Mouse (Mus musculus) hindbrain, embryonic 14.5 days (tissue): Measurements from ENCODE around the gene Gm21974. TPM values are rescaled to one million over a fixed set of nuclear protein-coding genes. Genes with fewer than 3 reads are reported as not detected.
A peak's percentile ranks its signal among the peaks of the same experiment; 100 is the strongest.

Source experiments
- ATAC-seq: fragments of 200-750 bp; cut with Nextera tagmentation; 2 replicates; pipeline ENCODE4 v1.8.0; 2017; ENCODE audit warnings: moderate number of reproducible peaks, mild to moderate bottlenecking, moderate TSS enrichment, moderate library complexity; ENCODE audit not compliant: low FRiP score
- DNase-seq: peaks from one replicate; pipeline ENCODE4 v3.0.0-alpha.2; 2015; ENCODE audit warnings: low spot score
- H3K27ac ChIP-seq: fragments of 300-500 bp; sonication (generic); 2 replicates; pipeline ENCODE4 v1.5.1; 2014; ENCODE audit warnings: mild to moderate bottlenecking, moderate library complexity
- H3K27me3 ChIP-seq: fragments of 300-500 bp; sonication (generic); 2 replicates; pipeline ENCODE4 v1.6.1; 2014; ENCODE audit warnings: mild to moderate bottlenecking, low read length, mixed read lengths; ENCODE audit not compliant: control insufficient read depth, insufficient read depth
- H3K36me3 ChIP-seq: fragments of 300-500 bp; sonication (generic); replicated peaks from 2 replicates; pipeline ENCODE4 v1.6.1; 2014; ENCODE audit not compliant: control insufficient read depth, insufficient read depth
- H3K4me1 ChIP-seq: fragments of 300-500 bp; sonication (generic); replicated peaks from 2 replicates; pipeline ENCODE4 v1.6.1; 2014; ENCODE audit warnings: antibody characterized with exemption, low read length, mixed read lengths; ENCODE audit not compliant: control insufficient read depth, insufficient read depth
- H3K4me2 ChIP-seq: fragments of 300-500 bp; sonication (generic); replicated peaks from 2 replicates; pipeline ENCODE4 v1.6.1; 2014; ENCODE audit warnings: mild to moderate bottlenecking, moderate library complexity
- H3K4me3 ChIP-seq: fragments of 300-500 bp; sonication (generic); replicated peaks from 2 replicates; pipeline ENCODE4 v1.5.1; 2014; ENCODE audit warnings: mild to moderate bottlenecking, low read length
- H3K9ac ChIP-seq: fragments of 300-500 bp; sonication (generic); 2 replicates; pipeline ENCODE4 v1.6.1; 2014
- H3K9me3 ChIP-seq: fragments of 300-500 bp; sonication (generic); 2 replicates; pipeline ENCODE4 v1.6.1; 2016; ENCODE audit warnings: low read length; ENCODE audit not compliant: control insufficient read depth
- WGBS: fragments of 180-500 bp; shearing (Covaris S2); extraction: QIAGEN DNeasy Blood & Tissue Kit; methylation state at CpG from one replicate; pipeline ENCODE4 v1.1.7; 2014; 5-methylcytosine and 5-hydroxymethylcytosine counted together
- polyA plus RNA-seq: library from polyadenylated mRNA; unstranded; fragments of >200 nt; fragmentation: Nextera tagmentation; extraction: Ambion mirVana; gene quantifications from 2 replicates; pipeline ENCODE4 v1.2.1, GENCODE M21; 2014

Gene Gm21974
- polyA plus RNA-seq, 1 experiment from 2014 or later = not detected

- DNase-seq (no peak), ATAC-seq (no peak)
- Histone ChIP-seq H3K9ac (no peak overlapping the region), H3K4me3 (no peak overlapping the region), H3K27ac (no peak overlapping the region), H3K27me3 (no peaks in the 10 kb centered on the region), H3K4me2 (no peak overlapping the region), H3K36me3 (peaks cover 75% of the 10 kb centered on the region), H3K4me1 (no peaks in the 10 kb centered on the region), H3K9me3 (no peaks in the 10 kb centered on the region)
- 85% methylated on average over 6 of the region's 6 CpGs for WGBS
These were observed 27.4 kb upstream of the Gm21974 start for GRCm38 (mm10) chr7:127922451-127923275.

GRCm38 (mm10) chr7:127921516-127921915 is 26.3 kb upstream of the Gm21974 start:
- DNase-seq = no peak
- Histone ChIP-seq H3K4me2 (no peak overlapping the region), H3K9me3 (no peaks in the 10 kb centered on the region), H3K4me1 (no peaks in the 10 kb centered on the region), H3K9ac (no peak overlapping the region), H3K36me3 (peaks cover 82% of the 10 kb centered on the region), H3K27ac (no peak overlapping the region), H3K27me3 (no peaks in the 10 kb centered on the region), H3K4me3 (no peak overlapping the region)
- ATAC-seq = no peak
- 64% methylated on average over 8 of the region's 8 CpGs for WGBS

DNA sequence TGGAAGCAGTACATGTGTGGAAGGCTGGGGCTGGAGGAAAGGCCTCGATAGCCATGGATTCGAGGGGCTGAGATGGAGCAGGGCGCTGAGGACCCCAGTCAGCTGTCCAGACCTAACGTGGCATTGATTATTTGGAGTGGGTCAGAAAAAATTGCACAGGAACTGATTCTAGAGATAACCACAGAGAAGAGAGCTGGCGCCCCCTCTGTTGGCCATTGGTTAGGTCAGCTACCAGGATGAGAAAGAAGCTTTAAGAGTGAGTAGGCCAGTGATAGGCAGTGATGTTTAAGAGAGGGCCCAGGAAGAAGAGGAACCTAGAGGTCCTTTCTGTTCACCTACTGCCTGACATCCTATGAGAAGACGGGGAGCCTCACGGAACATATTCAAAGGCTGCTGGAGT is 24.0 kb upstream of the Gm21974 start:
- H3K9me3 ChIP-seq = no peaks in the 10 kb centered on the region
- H3K36me3 ChIP-seq = peaks cover 73% of the 10 kb centered on the region
- ATAC-seq (no peak), DNase-seq (no peak)
- no peaks in the 10 kb centered on the region for H3K27me3 ChIP-seq
- WGBS = 77% methylated on average over 7 of the region's 7 CpGs
- H3K4me3 ChIP-seq = no peak overlapping the region
- H3K4me2 ChIP-seq = no peak overlapping the region
- H3K4me1 ChIP-seq = no peaks in the 10 kb centered on the region
- H3K27ac ChIP-seq = no peak overlapping the region
- no peak overlapping the region for H3K9ac ChIP-seq

- H3K9me3 ChIP-seq = no peaks in the 10 kb centered on the region
- H3K9ac ChIP-seq = no peak overlapping the region
- H3K4me1 ChIP-seq = peaks cover under 1% of the 10 kb centered on the region; the same call in 1 of the 2 replicates
- ATAC-seq (no peak), DNase-seq (no peak)
- 58% methylated on average over 3 of the region's 3 CpGs for WGBS
- H3K36me3 ChIP-seq = peaks cover 63% of the 10 kb centered on the region
- H3K27me3 ChIP-seq = no peaks in the 10 kb centered on the region
- no peak overlapping the region for H3K4me3 ChIP-seq
- no peak overlapping the region for H3K4me2 ChIP-seq
- H3K27ac ChIP-seq = no peak overlapping the region
These were observed 22.9 kb upstream of the Gm21974 start for GRCm38 (mm10) chr7:127918203-127918602.

DNA sequence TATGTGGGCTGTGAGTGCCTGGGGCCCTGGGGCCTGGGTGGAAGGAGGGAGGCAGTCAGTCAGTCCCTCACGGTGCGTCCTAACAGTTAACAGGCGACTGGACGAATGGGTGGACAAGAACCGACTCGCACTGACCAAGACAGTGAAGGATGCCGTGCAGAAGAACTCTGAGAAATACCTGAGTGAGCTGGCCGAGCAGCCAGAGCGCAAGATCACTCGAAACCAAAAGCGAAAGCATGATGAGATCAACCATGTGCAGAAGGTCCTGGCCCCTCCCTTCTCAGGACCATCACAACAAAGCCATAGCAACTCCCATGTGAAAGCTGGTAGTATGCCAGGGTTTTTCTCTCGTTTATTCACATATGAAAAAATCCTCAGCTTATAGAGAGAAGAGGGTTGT is 20.0 kb upstream of the Gm21974 start:
- WGBS = 96% methylated on average over 12 of the region's 12 CpGs
- Histone ChIP-seq H3K4me2 (no peak overlapping the region), H3K9ac (no peak overlapping the region), H3K36me3 (peaks cover 40% of the 10 kb centered on the region), H3K4me1 (peaks cover 9% of the 10 kb centered on the region), H3K27ac (no peak overlapping the region), H3K9me3 (no peaks in the 10 kb centered on the region), H3K4me3 (no peak overlapping the region), H3K27me3 (no peaks in the 10 kb centered on the region)
- ATAC-seq (no peak), DNase-seq (no peak)

- Histone ChIP-seq H3K4me3 (peak overlapping the region; percentile 71), H3K9ac (peak overlapping the region; percentile 72), H3K36me3 (peaks cover 39% of the 10 kb centered on the region), H3K4me2 (peak overlapping the region; percentile 79), H3K9me3 (no peaks in the 10 kb centered on the region), H3K27ac (no peak overlapping the region; the same call in 1 of the 2 replicates), H3K27me3 (no peaks in the 10 kb centered on the region), H3K4me1 (peaks cover 9% of the 10 kb centered on the region)
- DNase-seq (no peak), ATAC-seq (no peak)
- 26% methylated on average over 4 of the region's 4 CpGs for WGBS
These were observed 17.7 kb upstream of the Gm21974 start for GRCm38 (mm10) chr7:127912938-127913337.

DNA sequence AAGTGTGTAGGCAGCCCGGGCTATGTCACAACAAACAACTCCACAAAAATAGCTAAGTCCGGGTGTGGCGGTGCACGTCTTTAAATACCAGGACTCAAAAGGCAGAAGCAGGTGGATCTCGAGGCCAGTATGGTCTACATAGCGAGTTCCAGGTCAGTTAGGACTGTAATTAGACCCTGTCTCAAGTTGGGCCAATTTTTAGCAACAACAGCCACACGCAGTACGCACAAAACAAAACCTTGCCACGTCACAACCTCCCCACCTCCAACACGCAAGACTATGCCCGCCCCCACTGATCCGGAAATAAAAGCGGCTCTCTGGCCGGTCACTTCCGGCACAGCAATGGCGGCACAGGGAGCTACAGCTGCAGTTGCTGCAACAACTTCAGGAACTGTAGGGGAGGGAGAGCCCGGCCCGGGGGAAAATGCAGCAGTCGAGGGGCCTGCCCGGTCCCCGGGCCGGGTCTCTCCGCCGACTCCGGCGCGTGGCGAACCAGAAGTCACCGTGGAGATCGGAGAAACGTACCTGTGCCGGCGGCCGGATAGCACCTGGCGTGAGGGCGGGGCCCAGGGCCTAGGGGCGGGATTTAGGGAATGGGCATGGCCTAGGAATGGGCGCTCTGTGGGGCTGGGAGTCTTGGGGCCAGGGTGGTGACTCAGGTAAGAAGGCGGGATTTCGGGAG is 17.1 kb upstream of the Gm21974 start, which contains the start of gene Kat8:
Gene Kat8 (plus strand): TSS at position 327 of the 682 bp plus-strand sequence.
- WGBS = 1% methylated on average over 40 of the region's 40 CpGs
- peak; percentile 95 for DNase-seq

DNA sequence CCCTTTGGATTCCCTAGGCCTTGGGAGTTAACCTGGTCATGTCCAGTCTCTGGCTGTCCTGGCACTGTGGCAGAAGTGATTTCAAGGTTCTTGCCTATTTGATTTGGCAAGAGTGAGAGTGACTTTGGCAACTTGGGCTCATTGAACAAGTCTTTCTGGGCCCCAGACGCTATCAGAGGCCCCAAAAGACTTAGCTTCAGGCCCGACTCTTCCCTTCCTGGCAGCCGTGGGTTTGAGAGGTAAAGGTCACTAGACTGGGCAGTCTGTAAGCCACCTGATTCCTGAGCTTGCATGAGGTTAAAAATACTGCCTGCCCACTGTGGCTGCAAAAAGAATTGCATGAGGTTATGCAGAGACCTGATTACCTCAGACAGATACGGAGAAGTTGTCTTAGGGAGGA is 13.4 kb upstream of the Gm21974 start:
- Histone ChIP-seq H3K27ac (no peak overlapping the region), H3K9ac (no peak overlapping the region), H3K36me3 (peaks cover 32% of the 10 kb centered on the region), H3K9me3 (no peaks in the 10 kb centered on the region), H3K4me2 (no peak overlapping the region), H3K4me3 (no peak overlapping the region), H3K27me3 (no peaks in the 10 kb centered on the region), H3K4me1 (peaks cover 17% of the 10 kb centered on the region)
- DNase-seq = no peak
- WGBS = 94% methylated on average over 4 of the region's 4 CpGs
- ATAC-seq = no peak

More for the DNA sequence above, 17.1 kb upstream of the Gm21974 start, which contains the start of gene Kat8:
- Histone ChIP-seq H3K36me3 (peaks cover 40% of the 10 kb centered on the region), H3K27me3 (no peaks in the 10 kb centered on the region), H3K9ac (peak within 1 kb of the TSS; percentile 72), H3K9me3 (no peaks in the 10 kb centered on the region), H3K4me1 (peaks cover 9% of the 10 kb centered on the region), H3K4me3 (peak within 1 kb of the TSS; percentile 71), H3K27ac (peak within 1 kb of the TSS; percentile 87), H3K4me2 (peak within 1 kb of the TSS; percentile 79)
- ATAC-seq = peak; percentile 96

DNA sequence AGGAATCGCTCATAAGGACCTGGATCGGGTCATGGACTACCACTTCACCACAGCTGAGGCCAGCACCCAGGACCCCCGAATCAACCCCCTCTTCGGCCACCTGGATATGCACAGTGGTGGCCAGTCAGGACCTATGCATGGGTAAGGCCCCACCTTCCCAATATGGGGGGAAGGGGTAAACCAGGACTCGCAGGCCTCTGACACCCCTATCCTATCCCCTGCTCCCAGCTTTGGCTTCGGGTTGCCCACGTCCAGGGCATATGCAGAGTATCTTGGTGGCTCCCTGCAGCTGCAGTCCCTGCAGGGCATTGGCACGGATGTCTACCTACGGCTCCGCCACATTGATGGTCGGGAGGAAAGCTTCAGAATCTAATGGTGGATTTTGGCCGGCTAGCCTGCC is 12.7 kb upstream of the Gm21974 start:
- Histone ChIP-seq H3K9me3 (no peaks in the 10 kb centered on the region), H3K9ac (no peak overlapping the region), H3K4me2 (no peak overlapping the region), H3K36me3 (peaks cover 32% of the 10 kb centered on the region), H3K27me3 (no peaks in the 10 kb centered on the region), H3K4me1 (peaks cover 14% of the 10 kb centered on the region), H3K27ac (no peak overlapping the region), H3K4me3 (no peak overlapping the region)
- 95% methylated on average over 12 of the region's 12 CpGs for WGBS
- ATAC-seq (no peak), DNase-seq (no peak)
